Mouse (Mus musculus) right cerebral cortex, postnatal 14 days (tissue): ENCODE measurements around the gene Gcnt2.
"Not testable (repeated sequence)": the region's sequence is repeated elsewhere in the genome, so short reads cannot be mapped to it uniquely, and the experiment has no call there.

Experiments
- DNase-seq: peaks from one replicate; pipeline ENCODE4 v3.0.0; 2022

The Gcnt2 gene

GRCm38 (mm10) chr13:40946513-40946912 is 87.0 kb downstream of the Gcnt2 start:
- no peak for DNase-seq

GRCm38 (mm10) chr13:40947538-40948205 is 88.1 kb downstream of the Gcnt2 start:
- no peak for DNase-seq

GRCm38 (mm10) chr13:40951386-40951976 is 91.9 kb downstream of the Gcnt2 start:
- DNase-seq = no peak

GRCm38 (mm10) chr13:40953231-40953630 is 93.7 kb downstream of the Gcnt2 start:
- peak; percentile 8 for DNase-seq

GRCm38 (mm10) chr13:40955773-40956172 is 96.2 kb downstream of the Gcnt2 start:
- no peak for DNase-seq

GRCm38 (mm10) chr13:40967609-40968008 is 108.1 kb downstream of the Gcnt2 start:
- no peak for DNase-seq

GRCm38 (mm10) chr13:40968564-40968963 is 109.0 kb downstream of the Gcnt2 start:
- DNase-seq = no peak

GRCm38 (mm10) chr13:40969761-40970390 is 110.3 kb downstream of the Gcnt2 start:
- DNase-seq = no peak

GRCm38 (mm10) chr13:40971261-40971660 is 111.7 kb downstream of the Gcnt2 start:
- DNase-seq = no peak

- DNase-seq = no peak
These were observed 112.3 kb downstream of the Gcnt2 start for GRCm38 (mm10) chr13:40971831-40972230.

- DNase-seq = no peak
These were observed 113.4 kb downstream of the Gcnt2 start for GRCm38 (mm10) chr13:40972976-40973375.

GRCm38 (mm10) chr13:40977609-40978008 is 118.1 kb downstream of the Gcnt2 start:
- DNase-seq = peak; percentile 29

GRCm38 (mm10) chr13:40978652-40979051 is 119.1 kb downstream of the Gcnt2 start:
- no peak for DNase-seq

- DNase-seq = no peak
These were observed 119.8 kb downstream of the Gcnt2 start for GRCm38 (mm10) chr13:40979321-40979720.

GRCm38 (mm10) chr13:40982759-40983158 is 123.2 kb downstream of the Gcnt2 start:
- DNase-seq = no peak

GRCm38 (mm10) chr13:40986081-40986480 is 126.5 kb downstream of the Gcnt2 start:
- no peak for DNase-seq

GRCm38 (mm10) chr13:40987608-40988303 is 128.2 kb downstream of the Gcnt2 start:
- DNase-seq = not testable (repeated sequence)

GRCm38 (mm10) chr13:40988418-40988817 is 128.9 kb downstream of the Gcnt2 start:
- DNase-seq = no peak

- DNase-seq = no peak
These were observed 135.1 kb downstream of the Gcnt2 start for GRCm38 (mm10) chr13:40994487-40995263.

GRCm38 (mm10) chr13:40998537-40998936 is 139.0 kb downstream of the Gcnt2 start:
- DNase-seq = not testable (repeated sequence)

GRCm38 (mm10) chr13:41000140-41000925 is 140.8 kb downstream of the Gcnt2 start:
- peak; percentile 44 for DNase-seq
